Mouse (Mus musculus): ENCODE data around the gene Tspan18.

DNA sequence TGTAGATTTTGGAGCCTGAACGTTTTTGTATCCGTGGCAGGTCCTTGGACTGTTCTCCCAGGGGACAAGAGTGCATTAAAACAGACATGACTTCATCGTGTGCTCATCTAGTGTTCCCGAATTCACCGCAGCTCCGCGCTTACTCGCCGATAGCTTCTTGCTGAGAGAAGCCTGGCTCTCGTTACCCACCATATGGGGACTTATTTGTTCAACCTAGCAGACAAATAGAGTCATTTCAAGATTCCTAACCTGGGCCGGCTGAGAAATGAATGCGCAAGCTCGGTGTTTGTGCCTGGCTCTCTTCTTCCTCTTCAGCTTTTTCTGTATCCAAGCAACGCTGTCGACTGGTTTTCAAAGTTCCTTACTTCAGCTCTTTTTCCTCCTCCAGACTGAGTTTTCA, 43.5 kb upstream of the Tspan18 start:
- TF ChIP-seq CHD2 (IDR thresholded peaks at IDR 0.05; ENCODE audit: low read depth, low read length) (no peak), ZC3H11A (IDR thresholded peaks at IDR 0.05; ENCODE audit: borderline replicate concordance, low read depth, low read length) (no peak)
